Mouse (Mus musculus): ENCODE data around the gene Parg. TPM values are rescaled to one million over a fixed set of nuclear protein-coding genes. Genes with fewer than 3 reads are reported as not detected.

The Parg gene
- polyA plus RNA-seq, 1 experiment = 20.8 TPM

- WGBS = 92% methylated on average over 6 of the region's 6 CpGs
- H3K4me1 ChIP-seq (ENCODE audit: control insufficient read depth, insufficient read depth, low read length) = no peaks in the 10 kb centered on the region
These were observed 47.9 kb downstream of the Parg start for GRCm38 (mm10) chr14:32249616-32250015.

GRCm38 (mm10) chr14:32260830-32261229 lies 59.1 kb downstream of the Parg start:
- Histone ChIP-seq H3K27ac (ENCODE audit: control insufficient read depth, insufficient read depth, low read depth, low read length, poor library complexity) (no peak overlapping the region), H3K4me3 (replicated peaks; ENCODE audit: control insufficient read depth, low read depth, low read length) (no peak overlapping the region), H3K4me1 (ENCODE audit: control insufficient read depth, insufficient read depth, low read length) (no peaks in the 10 kb centered on the region)
- TF ChIP-seq CTCF (IDR thresholded peaks at IDR 0.05; ENCODE audit: control insufficient read depth, insufficient read depth, low read length) (no peak), POLR2A (IDR thresholded peaks at IDR 0.05; ENCODE audit: borderline replicate concordance, control insufficient read depth, low read depth, low read length) (no peak)
- 85% methylated on average over 6 of the region's 6 CpGs for WGBS

More at GRCm38 (mm10) chr14:32249616-32250015, 47.9 kb downstream of the Parg start:
- TF ChIP-seq CTCF (IDR thresholded peaks at IDR 0.05; ENCODE audit: control insufficient read depth, insufficient read depth, low read length) (no peak), POLR2A (IDR thresholded peaks at IDR 0.05; ENCODE audit: borderline replicate concordance, control insufficient read depth, low read depth, low read length) (no peak)
- Histone ChIP-seq H3K27ac (ENCODE audit: control insufficient read depth, insufficient read depth, low read depth, low read length, poor library complexity) (no peak overlapping the region), H3K4me3 (replicated peaks; ENCODE audit: control insufficient read depth, low read depth, low read length) (no peak overlapping the region)

DNA sequence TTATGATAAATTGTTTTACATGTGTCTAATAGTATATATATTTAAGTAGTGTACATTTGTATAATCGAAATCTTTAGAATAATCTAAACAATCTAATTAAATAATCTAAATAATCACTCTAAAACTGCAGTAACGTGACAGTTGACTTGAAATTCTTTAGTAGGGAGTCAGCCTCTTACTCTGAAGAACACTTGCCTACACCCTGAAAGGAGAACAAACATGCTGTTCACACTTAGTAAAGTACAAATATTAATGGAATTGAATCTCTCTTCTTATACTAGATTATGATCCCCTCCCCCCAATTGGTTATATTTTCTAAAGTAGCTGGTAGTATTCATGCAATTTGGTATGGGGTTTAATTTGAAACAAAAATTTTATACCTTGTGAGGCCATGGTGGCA lies 60.0 kb downstream of the Parg start:
- 86% methylated on average over 2 of the region's 2 CpGs for WGBS
- Histone ChIP-seq H3K27ac (ENCODE audit: control insufficient read depth, insufficient read depth, low read depth, low read length, poor library complexity) (no peak overlapping the region), H3K4me3 (replicated peaks; ENCODE audit: control insufficient read depth, low read depth, low read length) (no peak overlapping the region), H3K4me1 (ENCODE audit: control insufficient read depth, insufficient read depth, low read length) (no peaks in the 10 kb centered on the region)
- no peak for TF ChIP-seq POLR2A (IDR thresholded peaks at IDR 0.05; ENCODE audit: borderline replicate concordance, control insufficient read depth, low read depth, low read length)
- TF ChIP-seq CTCF (IDR thresholded peaks at IDR 0.05; ENCODE audit: control insufficient read depth, insufficient read depth, low read length) = no peak

DNA sequence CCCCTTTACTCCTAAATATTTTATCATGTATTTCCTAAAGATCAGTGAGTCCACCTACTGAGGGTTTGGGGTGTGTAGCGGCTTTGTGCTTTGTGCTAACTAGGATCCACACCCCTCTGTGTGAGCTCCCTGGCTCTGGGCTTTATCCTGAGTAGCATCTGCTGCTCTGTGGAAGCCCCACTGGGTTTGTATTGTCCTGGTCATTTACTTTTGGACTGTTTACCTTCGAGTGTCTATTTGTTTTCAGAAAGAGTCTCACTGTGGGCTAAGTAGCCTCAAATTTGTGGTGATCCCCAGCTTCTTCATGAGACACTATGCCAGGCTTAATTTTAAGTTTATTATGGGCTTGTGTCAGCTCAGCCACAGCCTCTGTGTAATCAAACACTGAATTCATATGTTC lies 67.2 kb downstream of the Parg start:
- Histone ChIP-seq H3K4me3 (replicated peaks; ENCODE audit: control insufficient read depth, low read depth, low read length) (no peak overlapping the region), H3K27ac (ENCODE audit: control insufficient read depth, insufficient read depth, low read depth, low read length, poor library complexity) (no peak overlapping the region), H3K4me1 (ENCODE audit: control insufficient read depth, insufficient read depth, low read length) (no peaks in the 10 kb centered on the region)
- TF ChIP-seq POLR2A (IDR thresholded peaks at IDR 0.05; ENCODE audit: borderline replicate concordance, control insufficient read depth, low read depth, low read length) (no peak), CTCF (IDR thresholded peaks at IDR 0.05; ENCODE audit: control insufficient read depth, insufficient read depth, low read length) (no peak)
- 68% methylated on average over 2 of the region's 2 CpGs for WGBS

DNA sequence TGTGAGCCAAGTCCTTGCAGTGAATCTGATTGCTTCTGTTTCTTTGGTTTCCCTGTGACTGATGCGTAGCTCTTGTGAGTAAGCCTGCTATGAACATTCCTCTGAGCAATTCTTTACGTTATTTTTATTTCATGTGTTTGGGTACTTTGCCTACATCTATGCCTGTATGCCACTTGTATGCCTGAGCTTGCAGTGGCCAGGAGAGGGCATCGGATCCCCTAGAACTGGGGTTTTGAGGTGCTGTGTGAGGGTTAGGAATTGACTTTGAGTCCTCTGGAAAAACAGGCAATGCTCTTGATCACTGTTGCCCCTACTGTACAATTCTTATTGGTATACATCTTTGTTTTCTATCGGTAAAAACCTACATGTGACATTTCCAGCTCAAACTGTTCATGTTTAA lies 67.8 kb downstream of the Parg start:
- no peak overlapping the region for H3K27ac ChIP-seq (ENCODE audit: control insufficient read depth, insufficient read depth, low read depth, low read length, poor library complexity)
- 90% methylated on average over 4 of the region's 4 CpGs for WGBS
- H3K4me1 ChIP-seq (ENCODE audit: control insufficient read depth, insufficient read depth, low read length) = no peaks in the 10 kb centered on the region
- no peak overlapping the region for H3K4me3 ChIP-seq (replicated peaks; ENCODE audit: control insufficient read depth, low read depth, low read length)
- TF ChIP-seq POLR2A (IDR thresholded peaks at IDR 0.05; ENCODE audit: borderline replicate concordance, control insufficient read depth, low read depth, low read length) (no peak), CTCF (IDR thresholded peaks at IDR 0.05; ENCODE audit: control insufficient read depth, insufficient read depth, low read length) (no peak)

DNA sequence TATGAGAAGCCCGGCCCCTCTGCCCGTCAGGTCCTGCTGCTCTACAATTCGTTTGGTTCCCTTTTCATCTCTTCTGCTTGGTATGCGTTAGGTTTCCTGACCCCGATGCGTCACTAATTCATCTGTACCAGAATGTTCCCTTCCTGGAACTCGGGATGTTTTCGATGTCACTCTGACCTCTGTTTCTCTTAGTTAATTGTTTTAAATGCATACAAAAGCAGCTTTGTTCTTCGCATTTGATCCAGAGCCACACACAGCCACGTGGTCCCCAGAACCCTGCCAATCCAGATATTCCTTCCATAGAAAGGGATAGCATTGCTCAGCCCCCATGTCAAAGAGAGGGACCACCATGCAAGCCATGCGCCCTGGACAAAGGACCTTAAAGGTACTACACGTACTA lies 99.9 kb downstream of the Parg start:
- WGBS = 87% methylated on average over 12 of the region's 12 CpGs

DNA sequence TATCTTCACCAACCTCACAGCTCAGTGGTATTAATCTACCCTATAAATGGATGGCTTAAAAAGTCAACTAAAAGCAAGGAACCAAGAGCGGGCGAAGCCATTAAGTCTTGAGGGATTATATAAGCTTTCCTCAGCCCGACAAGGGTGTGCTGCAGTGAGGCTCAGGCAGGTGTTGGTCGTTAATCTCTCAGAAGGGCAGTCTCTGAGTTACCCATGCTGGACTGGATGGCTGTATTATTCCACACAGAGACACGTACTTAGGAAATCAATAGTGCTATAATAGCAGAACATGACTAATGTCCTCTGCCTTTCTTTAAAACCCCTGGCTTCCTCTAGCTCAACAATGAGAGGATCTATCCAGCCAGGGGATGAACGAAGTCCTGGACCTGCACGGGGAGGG lies 100.7 kb downstream of the Parg start:
- Histone ChIP-seq H3K4me1 (ENCODE audit: control insufficient read depth, insufficient read depth, low read length) (no peaks in the 10 kb centered on the region), H3K27ac (ENCODE audit: control insufficient read depth, insufficient read depth, low read depth, low read length, poor library complexity) (no peak overlapping the region), H3K4me3 (replicated peaks; ENCODE audit: control insufficient read depth, low read depth, low read length) (no peak overlapping the region)
- whole genome bisulfite sequencing = 86% methylated on average over 7 of the region's 7 CpGs
- TF ChIP-seq POLR2A (IDR thresholded peaks at IDR 0.05; ENCODE audit: borderline replicate concordance, control insufficient read depth, low read depth, low read length) = no peak
- TF ChIP-seq CTCF (IDR thresholded peaks at IDR 0.05; ENCODE audit: control insufficient read depth, insufficient read depth, low read length) = no peak

More for the DNA sequence above, 99.9 kb downstream of the Parg start:
- Histone ChIP-seq H3K27ac (ENCODE audit: control insufficient read depth, insufficient read depth, low read depth, low read length, poor library complexity) (no peak overlapping the region), H3K4me3 (replicated peaks; ENCODE audit: control insufficient read depth, low read depth, low read length) (no peak overlapping the region), H3K4me1 (ENCODE audit: control insufficient read depth, insufficient read depth, low read length) (no peaks in the 10 kb centered on the region)
- TF ChIP-seq POLR2A (IDR thresholded peaks at IDR 0.05; ENCODE audit: borderline replicate concordance, control insufficient read depth, low read depth, low read length) = no peak
- no peak for TF ChIP-seq CTCF (IDR thresholded peaks at IDR 0.05; ENCODE audit: control insufficient read depth, insufficient read depth, low read length)

- WGBS = 86% methylated on average over 8 of the region's 8 CpGs
- H3K4me1 ChIP-seq (ENCODE audit: control insufficient read depth, insufficient read depth, low read length) = no peaks in the 10 kb centered on the region
- H3K4me3 ChIP-seq (replicated peaks; ENCODE audit: control insufficient read depth, low read depth, low read length) = no peak overlapping the region
- no peak for TF ChIP-seq POLR2A (IDR thresholded peaks at IDR 0.05; ENCODE audit: borderline replicate concordance, control insufficient read depth, low read depth, low read length)
- no peak for TF ChIP-seq CTCF (IDR thresholded peaks at IDR 0.05; ENCODE audit: control insufficient read depth, insufficient read depth, low read length)
- H3K27ac ChIP-seq (ENCODE audit: control insufficient read depth, insufficient read depth, low read depth, low read length, poor library complexity) = no peak overlapping the region
These were observed 103.2 kb downstream of the Parg start for GRCm38 (mm10) chr14:32304921-32305320.

DNA sequence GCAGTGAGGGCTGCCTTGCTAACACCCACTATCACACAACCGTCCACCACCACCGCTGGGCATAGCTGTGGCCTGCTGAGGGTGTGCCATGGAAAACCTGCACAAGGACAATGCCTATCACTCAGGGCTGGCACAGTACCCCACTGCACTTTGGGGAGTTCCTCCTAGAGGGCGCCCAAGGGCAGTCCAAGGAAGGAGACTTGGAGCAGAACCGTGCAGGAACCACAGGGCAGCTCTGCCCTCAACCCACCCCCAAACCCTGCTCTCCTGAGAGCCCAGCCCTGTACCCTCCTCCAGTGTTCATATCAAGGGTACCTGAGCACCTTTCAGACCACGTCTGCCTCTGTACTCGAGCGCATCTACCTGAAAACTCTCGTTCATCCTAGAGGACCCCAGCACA lies 108.1 kb downstream of the Parg start:
- 54% methylated on average over 8 of the region's 8 CpGs for WGBS
- H3K27ac ChIP-seq (ENCODE audit: control insufficient read depth, insufficient read depth, low read depth, low read length, poor library complexity) = no peak overlapping the region
- no peaks in the 10 kb centered on the region for H3K4me1 ChIP-seq (ENCODE audit: control insufficient read depth, insufficient read depth, low read length)
- no peak overlapping the region for H3K4me3 ChIP-seq (replicated peaks; ENCODE audit: control insufficient read depth, low read depth, low read length)
- TF ChIP-seq POLR2A (IDR thresholded peaks at IDR 0.05; ENCODE audit: borderline replicate concordance, control insufficient read depth, low read depth, low read length) (no peak), CTCF (IDR thresholded peaks at IDR 0.05; ENCODE audit: control insufficient read depth, insufficient read depth, low read length) (peak; percentile 51)
